Mouse (Mus musculus) liver, adult 2 months (tissue): ENCODE data around the gene Tedc2.

Source experiments
- CTCF ChIP-seq: fragments of 200-500 bp; IDR thresholded peaks from 2 replicates; pipeline ENCODE4 v1.5.1; 2011; ENCODE audit warnings: low read depth, low read length, control low read depth
- POLR2A ChIP-seq: fragments of 200-500 bp; IDR thresholded peaks from 2 replicates; pipeline ENCODE4 v1.6.1; 2011; ENCODE audit warnings: low read length, control low read depth; ENCODE audit not compliant: insufficient read depth; ENCODE audit errors: extremely low read depth

DNA sequence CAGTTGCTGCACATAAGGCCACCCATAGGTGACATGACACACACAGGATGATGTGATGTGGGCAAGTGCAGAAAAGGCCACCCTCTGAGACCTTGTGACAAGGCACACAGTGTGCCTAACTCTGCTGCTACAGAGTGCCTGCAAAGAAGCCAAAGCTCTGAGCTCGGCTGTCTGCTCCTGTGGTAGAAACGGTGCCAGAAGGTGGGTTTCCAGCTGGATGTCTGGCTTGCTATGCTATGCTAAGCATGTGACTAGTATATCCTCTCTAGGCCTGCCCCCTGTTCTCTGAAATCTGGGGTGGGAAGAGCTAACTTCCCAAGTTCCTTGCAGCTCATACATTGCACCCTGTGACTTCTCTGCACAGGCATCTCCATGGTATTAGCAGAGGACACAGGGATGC is 44.1 kb upstream of the Tedc2 start:
- no peak for TF ChIP-seq POLR2A
- TF ChIP-seq CTCF, result no peak
